Mouse (Mus musculus): Measurements from ENCODE around the gene Mgam. TPM values are rescaled to one million over a fixed set of nuclear protein-coding genes. Genes with fewer than 3 reads are reported as not detected.

Mgam gene
- polyA plus RNA-seq, 1 experiment: 3.3 TPM

- Histone ChIP-seq H3K4me2 (ENCODE audit: low read depth) (no peak overlapping the region), H3K27me3 (ENCODE audit: control insufficient read depth, insufficient read depth, insufficient read length) (no peaks in the 10 kb centered on the region), H3K79me2 (ENCODE audit: control insufficient read depth, insufficient read depth) (no peaks in the 10 kb centered on the region), H3K36me3 (ENCODE audit: control insufficient read depth, insufficient read depth) (no peaks in the 10 kb centered on the region), H3ac (ENCODE audit: control insufficient read depth, insufficient read length) (no peak overlapping the region), H3K4me3 (no peak overlapping the region)
- TF ChIP-seq MYOD1 (IDR thresholded peaks at IDR 0.05; ENCODE audit: control insufficient read depth in 1 of 3, insufficient read length in 2 of 3, low read depth in 2 of 3) (no peak), MYOG (IDR thresholded peaks at IDR 0.05; ENCODE audit: control insufficient read depth in 1 of 3, insufficient read depth in 1 of 3, insufficient read length in 2 of 3, low read depth in 2 of 3) (no peak), MAX (IDR thresholded peaks at IDR 0.05; ENCODE audit: low read depth) (no peak), POLR2AphosphoS2 (IDR thresholded peaks at IDR 0.05; ENCODE audit: insufficient read length, low read depth) (no peak), POLR2A (IDR thresholded peaks at IDR 0.05; ENCODE audit: insufficient read length, low read depth) (no peak), USF1 (IDR thresholded peaks at IDR 0.05; ENCODE audit: low read depth) (no peak), E2F4 (IDR thresholded peaks at IDR 0.05; ENCODE audit: insufficient read depth) (no peak), SRF (IDR thresholded peaks at IDR 0.05; ENCODE audit: control insufficient read depth, insufficient read length, low read depth) (no peak), REST (IDR thresholded peaks at IDR 0.05; ENCODE audit: insufficient read depth, insufficient read length) (no peak), TCF3 (IDR thresholded peaks at IDR 0.05; ENCODE audit: insufficient read length, low read depth) (no peak), CEBPB (IDR thresholded peaks at IDR 0.05; ENCODE audit: insufficient read depth, poor library complexity, severe bottlenecking) (no peak), TCF12 (IDR thresholded peaks at IDR 0.05; ENCODE audit: insufficient read depth, poor library complexity, severe bottlenecking) (no peak)
These were observed 155.7 kb downstream of the Mgam start for GRCm38 (mm10) chr6:40784378-40784777.

GRCm38 (mm10) chr6:40795077-40795812 lies 166.6 kb downstream of the Mgam start:
- no peak overlapping the region for H3K4me3 ChIP-seq
- no peak for TF ChIP-seq USF1 (IDR thresholded peaks at IDR 0.05; ENCODE audit: low read depth)
- TF ChIP-seq MYOD1 (IDR thresholded peaks at IDR 0.05; ENCODE audit: control insufficient read depth in 1 of 3, insufficient read length in 2 of 3, low read depth in 2 of 3): no peak
- TF ChIP-seq POLR2A (IDR thresholded peaks at IDR 0.05; ENCODE audit: insufficient read length, low read depth): no peak
- no peak for TF ChIP-seq TCF3 (IDR thresholded peaks at IDR 0.05; ENCODE audit: insufficient read length, low read depth)
- TF ChIP-seq E2F4 (IDR thresholded peaks at IDR 0.05; ENCODE audit: insufficient read depth): no peak
- TF ChIP-seq MAX (IDR thresholded peaks at IDR 0.05; ENCODE audit: low read depth): no peak
- TF ChIP-seq REST (IDR thresholded peaks at IDR 0.05; ENCODE audit: insufficient read depth, insufficient read length): no peak
- TF ChIP-seq POLR2AphosphoS2 (IDR thresholded peaks at IDR 0.05; ENCODE audit: insufficient read length, low read depth): no peak
- TF ChIP-seq SRF (IDR thresholded peaks at IDR 0.05; ENCODE audit: control insufficient read depth, insufficient read length, low read depth): no peak
- TF ChIP-seq TCF12 (IDR thresholded peaks at IDR 0.05; ENCODE audit: insufficient read depth, poor library complexity, severe bottlenecking): no peak
- TF ChIP-seq MYOG (IDR thresholded peaks at IDR 0.05; ENCODE audit: control insufficient read depth in 1 of 3, insufficient read depth in 1 of 3, insufficient read length in 2 of 3, low read depth in 2 of 3): no peak
- no peak for TF ChIP-seq CEBPB (IDR thresholded peaks at IDR 0.05; ENCODE audit: insufficient read depth, poor library complexity, severe bottlenecking)
- no peaks in the 10 kb centered on the region for H3K27me3 ChIP-seq (ENCODE audit: control insufficient read depth, insufficient read depth, insufficient read length)
- no peak overlapping the region for H3ac ChIP-seq (ENCODE audit: control insufficient read depth, insufficient read length)
- H3K79me2 ChIP-seq (ENCODE audit: control insufficient read depth, insufficient read depth): no peaks in the 10 kb centered on the region
- H3K4me2 ChIP-seq (ENCODE audit: low read depth): no peak overlapping the region
- no peaks in the 10 kb centered on the region for H3K36me3 ChIP-seq (ENCODE audit: control insufficient read depth, insufficient read depth)

- H3K4me3 ChIP-seq: no peak overlapping the region
- H3ac ChIP-seq (ENCODE audit: control insufficient read depth, insufficient read length): no peak overlapping the region
- H3K79me2 ChIP-seq (ENCODE audit: control insufficient read depth, insufficient read depth): no peaks in the 10 kb centered on the region
- no peaks in the 10 kb centered on the region for H3K36me3 ChIP-seq (ENCODE audit: control insufficient read depth, insufficient read depth)
- TF ChIP-seq SRF (IDR thresholded peaks at IDR 0.05; ENCODE audit: control insufficient read depth, insufficient read length, low read depth) (no peak), MAX (IDR thresholded peaks at IDR 0.05; ENCODE audit: low read depth) (no peak), USF1 (IDR thresholded peaks at IDR 0.05; ENCODE audit: low read depth) (no peak), MYOG (IDR thresholded peaks at IDR 0.05; ENCODE audit: control insufficient read depth in 1 of 3, insufficient read depth in 1 of 3, insufficient read length in 2 of 3, low read depth in 2 of 3) (no peak), TCF3 (IDR thresholded peaks at IDR 0.05; ENCODE audit: insufficient read length, low read depth) (no peak), E2F4 (IDR thresholded peaks at IDR 0.05; ENCODE audit: insufficient read depth) (no peak), MYOD1 (IDR thresholded peaks at IDR 0.05; ENCODE audit: control insufficient read depth in 1 of 3, insufficient read length in 2 of 3, low read depth in 2 of 3) (no peak), TCF12 (IDR thresholded peaks at IDR 0.05; ENCODE audit: insufficient read depth, poor library complexity, severe bottlenecking) (no peak), CEBPB (IDR thresholded peaks at IDR 0.05; ENCODE audit: insufficient read depth, poor library complexity, severe bottlenecking) (no peak), POLR2AphosphoS2 (IDR thresholded peaks at IDR 0.05; ENCODE audit: insufficient read length, low read depth) (no peak)
- H3K27me3 ChIP-seq (ENCODE audit: control insufficient read depth, insufficient read depth, insufficient read length): no peaks in the 10 kb centered on the region
- H3K4me2 ChIP-seq (ENCODE audit: low read depth): peak overlapping the region; percentile 57
These were observed 189.7 kb downstream of the Mgam start for GRCm38 (mm10) chr6:40818237-40818902.

Other genes with a start within 250 kb of the Mgam start
- gene E330009J07Rik, start 192.7 kb upstream of the Mgam start, polyA plus RNA-seq (2012; fragmentation: generic; extraction: Trizol): 1.0 TPM
- not detected for gene Wee2, start 189.7 kb upstream of the Mgam start, polyA plus RNA-seq (2012; fragmentation: generic; extraction: Trizol)
- gene Ssbp1, start 157.5 kb upstream of the Mgam start, polyA plus RNA-seq (2012; fragmentation: generic; extraction: Trizol): 39.0 TPM
- not detected for gene Tas2r137, start 137.6 kb upstream of the Mgam start, polyA plus RNA-seq (2012; fragmentation: generic; extraction: Trizol)
- not detected for gene Tas2r108, start 135.3 kb upstream of the Mgam start, polyA plus RNA-seq (2012; fragmentation: generic; extraction: Trizol)
- gene Prss37, start 109.3 kb upstream of the Mgam start, polyA plus RNA-seq (2012; fragmentation: generic; extraction: Trizol): not detected
- gene Olfr461, start 73.8 kb upstream of the Mgam start, polyA plus RNA-seq (2012; fragmentation: generic; extraction: Trizol): not detected
- gene Olfr460, start 59.3 kb upstream of the Mgam start, polyA plus RNA-seq (2012; fragmentation: generic; extraction: Trizol): not detected
- 0.05 TPM for gene Clec5a, start 43.0 kb upstream of the Mgam start, polyA plus RNA-seq (2012; fragmentation: generic; extraction: Trizol)
- gene Tas2r138, start 15.5 kb upstream of the Mgam start, polyA plus RNA-seq (2012; fragmentation: generic; extraction: Trizol): not detected

Measured in myocyte (in vitro differentiated cells).